Mouse (Mus musculus) hindbrain, embryonic 16.5 days (tissue): ENCODE measurements around the gene Cd38. TPM values are rescaled to one million over a fixed set of nuclear protein-coding genes. Genes with fewer than 3 reads are reported as not detected.

Experiments
- ATAC-seq: fragments of 200-750 bp; cut with Nextera tagmentation; 2 replicates; pipeline ENCODE4 v1.8.0; 2017; ENCODE audit warnings: moderate TSS enrichment, moderate library complexity
- H3K27ac ChIP-seq: fragments of 300-500 bp; sonication (generic); 2 replicates; pipeline ENCODE4 v1.5.1; 2014; ENCODE audit warnings: low read depth, mild to moderate bottlenecking, control low read depth, low read length, moderate library complexity
- H3K27me3 ChIP-seq: fragments of 300-500 bp; sonication (generic); replicated peaks from 2 replicates; pipeline ENCODE4 v1.6.1; 2014; ENCODE audit warnings: low read length; ENCODE audit not compliant: control insufficient read depth, insufficient read depth
- H3K36me3 ChIP-seq: fragments of 300-500 bp; sonication (generic); 2 replicates; pipeline ENCODE4 v1.6.1; 2014; ENCODE audit warnings: mild to moderate bottlenecking, low read length, moderate library complexity, mixed read lengths; ENCODE audit not compliant: control insufficient read depth, insufficient read depth
- H3K4me1 ChIP-seq: fragments of 300-500 bp; sonication (generic); 2 replicates; pipeline ENCODE4 v1.6.1; 2014; ENCODE audit warnings: low read depth, low read length; ENCODE audit not compliant: control insufficient read depth, insufficient read depth
- H3K4me2 ChIP-seq: fragments of 300-500 bp; sonication (generic); 2 replicates; pipeline ENCODE4 v1.6.1; 2014; ENCODE audit warnings: mild to moderate bottlenecking, low read length, control low read depth, moderate library complexity
- H3K4me3 ChIP-seq: fragments of 300-500 bp; sonication (generic); 2 replicates; pipeline ENCODE4 v1.5.1; 2014; ENCODE audit warnings: mild to moderate bottlenecking, low read length, control low read depth, moderate library complexity
- H3K9ac ChIP-seq: fragments of 300-500 bp; sonication (generic); 2 replicates; pipeline ENCODE4 v1.6.1; 2014; ENCODE audit warnings: low read depth, mild to moderate bottlenecking, control low read depth, low read length, moderate library complexity
- H3K9me3 ChIP-seq: fragments of 300-500 bp; sonication (generic); 2 replicates; pipeline ENCODE4 v1.6.1; 2014; ENCODE audit warnings: mild to moderate bottlenecking, low read length, moderate library complexity; ENCODE audit not compliant: control insufficient read depth
- WGBS: fragments of 180-500 bp; shearing (Covaris S2); extraction: QIAGEN DNeasy Blood & Tissue Kit; methylation state at CpG from one replicate; pipeline ENCODE4 v1.1.7; 2014; 5-methylcytosine and 5-hydroxymethylcytosine counted together
- polyA plus RNA-seq: library from polyadenylated mRNA; unstranded; fragments of >200 nt; fragmentation: Nextera tagmentation; extraction: Ambion mirVana; gene quantifications from 2 replicates; pipeline ENCODE4 v1.2.1, GENCODE M21; 2015

The Cd38 gene
- polyA plus RNA-seq: 2.8 and 3.0 TPM in 2 replicates

GRCm38 (mm10) chr5:43868253-43868652 lies at the start of gene Cd38:
Cd38 (plus strand) TSS chr5:43868553.
- H3K27ac ChIP-seq: 0 out of 2 replicates have a peak within 1 kb of the TSS, but pooled peaks have one; percentile 12
- peak within 1 kb of the TSS; percentile 29; the same call in 1 of the 2 replicates for H3K9ac ChIP-seq
- no peak for ATAC-seq
- H3K36me3 ChIP-seq: no peaks in the 10 kb centered on the region
- peaks cover 4% of the 10 kb centered on the region; the same call in 1 of the 2 replicates for H3K4me1 ChIP-seq
- no peaks in the 10 kb centered on the region for H3K9me3 ChIP-seq
- H3K4me3 ChIP-seq: peak within 1 kb of the TSS; percentile 31
- no peaks in the 10 kb centered on the region; the same call in 1 of the 2 replicates for H3K27me3 ChIP-seq
- peak within 1 kb of the TSS; percentile 58 for H3K4me2 ChIP-seq

- WGBS: 54% methylated on average over 12 of the region's 12 CpGs
- Histone ChIP-seq H3K4me1 (no peaks in the 10 kb centered on the region), H3K27me3 (no peaks in the 10 kb centered on the region), H3K9ac (no peak within 1 kb of the TSS), H3K36me3 (no peaks in the 10 kb centered on the region), H3K9me3 (no peaks in the 10 kb centered on the region), H3K27ac (no peak within 1 kb of the TSS), H3K4me2 (no peak within 1 kb of the TSS), H3K4me3 (no peak within 1 kb of the TSS)
- ATAC-seq: no peak
Measured at GRCm38 (mm10) chr5:43818695-43819094, 49.7 kb upstream of the Cd38 start, which contains the start of gene Bst1. Bst1 (plus strand) TSS chr5:43818885.

GRCm38 (mm10) chr5:43820785-43821184 lies 47.6 kb upstream of the Cd38 start:
- Histone ChIP-seq H3K36me3 (no peaks in the 10 kb centered on the region), H3K9me3 (no peaks in the 10 kb centered on the region), H3K4me2 (no peak overlapping the region), H3K27me3 (no peaks in the 10 kb centered on the region), H3K4me3 (no peak overlapping the region), H3K9ac (no peak overlapping the region), H3K27ac (no peak overlapping the region), H3K4me1 (no peaks in the 10 kb centered on the region)
- no peak for ATAC-seq
- WGBS: 92% methylated on average over 11 of the region's 11 CpGs

- Histone ChIP-seq H3K36me3 (no peaks in the 10 kb centered on the region), H3K27ac (no peak within 1 kb of the TSS), H3K4me3 (no peak within 1 kb of the TSS), H3K9me3 (no peaks in the 10 kb centered on the region), H3K4me1 (no peaks in the 10 kb centered on the region), H3K4me2 (no peak within 1 kb of the TSS), H3K9ac (no peak within 1 kb of the TSS), H3K27me3 (no peaks in the 10 kb centered on the region)
- no peak for ATAC-seq
- 82% methylated on average over 19 of the region's 19 CpGs for WGBS
Measured at GRCm38 (mm10) chr5:43821538-43821937, 46.8 kb upstream of the Cd38 start, which contains the start of gene Fbxl5. Fbxl5 (minus strand) TSS chr5:43821638.

GRCm38 (mm10) chr5:43822199-43822598 lies 46.2 kb upstream of the Cd38 start:
- no peak for ATAC-seq
- WGBS: 81% methylated on average over 8 of the region's 8 CpGs
- no peak overlapping the region for H3K27ac ChIP-seq
- no peak overlapping the region for H3K4me3 ChIP-seq
- no peak overlapping the region for H3K9ac ChIP-seq
- H3K4me2 ChIP-seq: no peak overlapping the region
- no peaks in the 10 kb centered on the region for H3K27me3 ChIP-seq
- no peaks in the 10 kb centered on the region for H3K36me3 ChIP-seq
- no peaks in the 10 kb centered on the region for H3K9me3 ChIP-seq
- H3K4me1 ChIP-seq: no peaks in the 10 kb centered on the region

GRCm38 (mm10) chr5:43822824-43823223 lies 45.5 kb upstream of the Cd38 start:
- Histone ChIP-seq H3K27ac (no peak overlapping the region), H3K9ac (no peak overlapping the region), H3K36me3 (no peaks in the 10 kb centered on the region), H3K4me1 (no peaks in the 10 kb centered on the region), H3K27me3 (no peaks in the 10 kb centered on the region), H3K4me2 (no peak overlapping the region), H3K4me3 (no peak overlapping the region), H3K9me3 (no peaks in the 10 kb centered on the region)
- no peak for ATAC-seq
- 91% methylated on average over 3 of the region's 3 CpGs for WGBS

- ATAC-seq: no peak
- WGBS: 92% methylated on average over 3 of the region's 3 CpGs
Measured at GRCm38 (mm10) chr5:43824580-43824979, 43.8 kb upstream of the Cd38 start.

GRCm38 (mm10) chr5:43826883-43827282 lies 41.5 kb upstream of the Cd38 start:
- H3K9me3 ChIP-seq: no peaks in the 10 kb centered on the region
- ATAC-seq: no peak
- no peak overlapping the region for H3K4me2 ChIP-seq
- H3K27ac ChIP-seq: no peak overlapping the region
- H3K27me3 ChIP-seq: no peaks in the 10 kb centered on the region
- WGBS: 89% methylated on average over 2 of the region's 2 CpGs
- no peak overlapping the region for H3K4me3 ChIP-seq
- H3K9ac ChIP-seq: no peak overlapping the region
- no peaks in the 10 kb centered on the region for H3K4me1 ChIP-seq
- no peaks in the 10 kb centered on the region for H3K36me3 ChIP-seq

More at GRCm38 (mm10) chr5:43824580-43824979, 43.8 kb upstream of the Cd38 start:
- Histone ChIP-seq H3K36me3 (no peaks in the 10 kb centered on the region), H3K9me3 (no peaks in the 10 kb centered on the region), H3K27ac (no peak overlapping the region), H3K4me1 (no peaks in the 10 kb centered on the region), H3K4me3 (no peak overlapping the region), H3K4me2 (no peak overlapping the region), H3K9ac (no peak overlapping the region), H3K27me3 (no peaks in the 10 kb centered on the region)

- Histone ChIP-seq H3K4me1 (no peaks in the 10 kb centered on the region), H3K9me3 (no peaks in the 10 kb centered on the region), H3K36me3 (no peaks in the 10 kb centered on the region), H3K27ac (no peak overlapping the region), H3K4me3 (no peak overlapping the region), H3K27me3 (no peaks in the 10 kb centered on the region), H3K4me2 (no peak overlapping the region), H3K9ac (no peak overlapping the region)
- no peak for ATAC-seq
- WGBS: 80% methylated on average over 9 of the region's 9 CpGs
Measured at GRCm38 (mm10) chr5:43827366-43827765, 41.0 kb upstream of the Cd38 start.

- no peak overlapping the region for H3K9ac ChIP-seq
- no peak overlapping the region for H3K4me2 ChIP-seq
- no peaks in the 10 kb centered on the region for H3K27me3 ChIP-seq
- ATAC-seq: no peak
- H3K9me3 ChIP-seq: no peaks in the 10 kb centered on the region
- no peak overlapping the region for H3K27ac ChIP-seq
- no peak overlapping the region for H3K4me3 ChIP-seq
- WGBS: 86% methylated on average over 7 of the region's 7 CpGs
- H3K36me3 ChIP-seq: no peaks in the 10 kb centered on the region
- no peaks in the 10 kb centered on the region for H3K4me1 ChIP-seq
Measured at GRCm38 (mm10) chr5:43836590-43836989, 31.8 kb upstream of the Cd38 start.
